Mouse (Mus musculus) thymus, postnatal 14 days (tissue): ENCODE measurements around the gene Cdkal1.
A peak's percentile ranks its signal among the peaks of the same experiment; 100 is the strongest.

Source experiments
- DNase-seq: peaks from one replicate; pipeline ENCODE4 v3.0.0; 2021

Cdkal1 gene

GRCm38 (mm10) chr13:29855281-29856031 is at the start of gene Cdkal1:
TSS of gene Cdkal1 (minus strand) at chr13:29855674.
- DNase-seq, result peak; percentile 82

GRCm38 (mm10) chr13:29903341-29903740 is 47.9 kb upstream of the Cdkal1 start:
- no peak for DNase-seq

- no peak for DNase-seq
Measured at GRCm38 (mm10) chr13:29902676-29903075, 47.2 kb upstream of the Cdkal1 start.

- DNase-seq, result no peak
Measured at GRCm38 (mm10) chr13:29901641-29902040, 46.2 kb upstream of the Cdkal1 start.

- DNase-seq, result no peak
Measured at GRCm38 (mm10) chr13:29866780-29867179, 11.3 kb upstream of the Cdkal1 start.

GRCm38 (mm10) chr13:29864331-29864730 is 8.9 kb upstream of the Cdkal1 start:
- no peak for DNase-seq

- no peak for DNase-seq
Measured at GRCm38 (mm10) chr13:29860087-29860486, 4.6 kb upstream of the Cdkal1 start.

- peak; percentile 17 for DNase-seq
Measured at GRCm38 (mm10) chr13:29857436-29857835, 2.0 kb upstream of the Cdkal1 start.

GRCm38 (mm10) chr13:29854876-29855275 is 598 bp downstream of the Cdkal1 start:
- DNase-seq, result no peak

- peak; percentile 15 for DNase-seq
Measured at GRCm38 (mm10) chr13:29838409-29839047, 16.9 kb downstream of the Cdkal1 start.

- peak; percentile 59 for DNase-seq
Measured at GRCm38 (mm10) chr13:29835170-29835569, 20.3 kb downstream of the Cdkal1 start.

GRCm38 (mm10) chr13:29833751-29834150 is 21.7 kb downstream of the Cdkal1 start:
- DNase-seq, result no peak

- no peak for DNase-seq
Measured at GRCm38 (mm10) chr13:29831126-29831525, 24.3 kb downstream of the Cdkal1 start.

- DNase-seq, result no peak
Measured at GRCm38 (mm10) chr13:29828032-29828431, 27.4 kb downstream of the Cdkal1 start.

- DNase-seq, result no peak
Measured at GRCm38 (mm10) chr13:29826469-29826868, 29.0 kb downstream of the Cdkal1 start.

GRCm38 (mm10) chr13:29826041-29826440 is 29.4 kb downstream of the Cdkal1 start:
- no peak for DNase-seq

GRCm38 (mm10) chr13:29824797-29825196 is 30.7 kb downstream of the Cdkal1 start:
- DNase-seq, result no peak

- DNase-seq, result no peak
Measured at GRCm38 (mm10) chr13:29824326-29824725, 31.1 kb downstream of the Cdkal1 start.

GRCm38 (mm10) chr13:29823906-29824305 is 31.6 kb downstream of the Cdkal1 start:
- peak; percentile 29 for DNase-seq

- DNase-seq, result no peak
Measured at GRCm38 (mm10) chr13:29823487-29823886, 32.0 kb downstream of the Cdkal1 start.

- no peak for DNase-seq
Measured at GRCm38 (mm10) chr13:29819910-29820583, 35.4 kb downstream of the Cdkal1 start.

GRCm38 (mm10) chr13:29819147-29819546 is 36.3 kb downstream of the Cdkal1 start:
- peak; percentile 42 for DNase-seq

GRCm38 (mm10) chr13:29818314-29818713 is 37.2 kb downstream of the Cdkal1 start:
- no peak for DNase-seq

GRCm38 (mm10) chr13:29810780-29811179 is 44.7 kb downstream of the Cdkal1 start:
- DNase-seq, result no peak
